Mouse (Mus musculus): ENCODE measurements at regions not wholly inside any gene's neighbourhood (a gene's known extent, or its start where the extent isn't known, plus 50 kb on each side); places are given as distances from the start of the nearest gene placed in this dataset.

GRCm38 (mm10) chr13:44132510-44132909 is 347.9 kb downstream of the Cd83 start:
- Histone ChIP-seq H3K4me1 (peaks cover 3% of the 10 kb centered on the region; the same call in 1 of the 2 replicates), H3K36me3 (ENCODE audit: poor library complexity, severe bottlenecking) (no peaks in the 10 kb centered on the region), H3K9me3 (replicated peaks) (no peaks in the 10 kb centered on the region), H3K4me3 (no peak overlapping the region), H3K27ac (no peak overlapping the region), H3K4me2 (no peak overlapping the region), H3K27me3 (no peaks in the 10 kb centered on the region), H3K9ac (no peak overlapping the region)
- ATAC-seq, result no peak
- WGBS, result 85% methylated on average over 4 of the region's 4 CpGs

- H3K4me1 ChIP-seq, result peaks cover 3% of the 10 kb centered on the region; the same call in 1 of the 2 replicates
- H3K4me3 ChIP-seq, result no peak overlapping the region
- H3K9me3 ChIP-seq (replicated peaks), result no peaks in the 10 kb centered on the region
- 73% methylated on average over 9 of the region's 9 CpGs for WGBS
- H3K9ac ChIP-seq, result no peak overlapping the region
- H3K27ac ChIP-seq, result no peak overlapping the region
- no peak overlapping the region for H3K4me2 ChIP-seq
- no peaks in the 10 kb centered on the region for H3K36me3 ChIP-seq (ENCODE audit: poor library complexity, severe bottlenecking)
- no peak for ATAC-seq
- H3K27me3 ChIP-seq, result no peaks in the 10 kb centered on the region
Measured at GRCm38 (mm10) chr13:44133436-44133835, 348.9 kb downstream of the Cd83 start.

- WGBS, result 68% methylated on average over 5 of the region's 5 CpGs
- no peak overlapping the region for H3K4me3 ChIP-seq
- no peak overlapping the region for H3K9ac ChIP-seq
- H3K9me3 ChIP-seq (replicated peaks), result peaks cover 6% of the 10 kb centered on the region; the same call in 1 of the 2 replicates
- no peak for ATAC-seq
- H3K36me3 ChIP-seq (ENCODE audit: poor library complexity, severe bottlenecking), result no peaks in the 10 kb centered on the region
- no peaks in the 10 kb centered on the region for H3K4me1 ChIP-seq
- no peaks in the 10 kb centered on the region for H3K27me3 ChIP-seq
- H3K4me2 ChIP-seq, result no peak overlapping the region
- no peak overlapping the region for H3K27ac ChIP-seq
Measured at GRCm38 (mm10) chr13:44141181-44141580, 356.6 kb downstream of the Cd83 start.

GRCm38 (mm10) chr13:44145441-44145840 is 360.9 kb downstream of the Cd83 start:
- 88% methylated on average over 4 of the region's 4 CpGs for WGBS
- H3K27ac ChIP-seq, result no peak overlapping the region
- H3K27me3 ChIP-seq, result no peaks in the 10 kb centered on the region
- no peak overlapping the region for H3K4me3 ChIP-seq
- no peaks in the 10 kb centered on the region for H3K4me1 ChIP-seq
- H3K4me2 ChIP-seq, result no peak overlapping the region
- H3K9me3 ChIP-seq (replicated peaks), result peaks cover 6% of the 10 kb centered on the region; the same call in 1 of the 2 replicates
- no peak for ATAC-seq
- H3K36me3 ChIP-seq (ENCODE audit: poor library complexity, severe bottlenecking), result no peaks in the 10 kb centered on the region
- no peak overlapping the region for H3K9ac ChIP-seq

- no peak for ATAC-seq
- H3K27me3 ChIP-seq, result no peaks in the 10 kb centered on the region
- H3K9me3 ChIP-seq (replicated peaks), result peaks cover 6% of the 10 kb centered on the region; the same call in 1 of the 2 replicates
- H3K27ac ChIP-seq, result no peak overlapping the region
- no peaks in the 10 kb centered on the region for H3K36me3 ChIP-seq (ENCODE audit: poor library complexity, severe bottlenecking)
- H3K4me3 ChIP-seq, result no peak overlapping the region
- H3K4me2 ChIP-seq, result no peak overlapping the region
- H3K9ac ChIP-seq, result no peak overlapping the region
- no peaks in the 10 kb centered on the region for H3K4me1 ChIP-seq
- WGBS, result 76% methylated on average over 5 of the region's 5 CpGs
Measured at GRCm38 (mm10) chr13:44147841-44148240, 363.3 kb downstream of the Cd83 start.

GRCm38 (mm10) chr13:44149499-44149898 is 364.9 kb downstream of the Cd83 start:
- no peaks in the 10 kb centered on the region for H3K36me3 ChIP-seq (ENCODE audit: poor library complexity, severe bottlenecking)
- H3K4me1 ChIP-seq, result no peaks in the 10 kb centered on the region
- 93% methylated on average over 3 of the region's 3 CpGs for WGBS
- no peak overlapping the region for H3K4me2 ChIP-seq
- no peak overlapping the region for H3K9ac ChIP-seq
- no peak overlapping the region for H3K4me3 ChIP-seq
- H3K27me3 ChIP-seq, result no peaks in the 10 kb centered on the region
- ATAC-seq, result no peak
- peaks cover 12% of the 10 kb centered on the region; the same call in 1 of the 2 replicates for H3K9me3 ChIP-seq (replicated peaks)
- no peak overlapping the region for H3K27ac ChIP-seq

- no peak overlapping the region for H3K9ac ChIP-seq
- no peak for ATAC-seq
- 91% methylated on average over 6 of the region's 6 CpGs for WGBS
- H3K27ac ChIP-seq, result no peak overlapping the region
- no peak overlapping the region for H3K4me3 ChIP-seq
- no peaks in the 10 kb centered on the region for H3K36me3 ChIP-seq (ENCODE audit: poor library complexity, severe bottlenecking)
- H3K27me3 ChIP-seq, result no peaks in the 10 kb centered on the region
- peaks cover 8% of the 10 kb centered on the region; the same call in 1 of the 2 replicates for H3K9me3 ChIP-seq (replicated peaks)
- H3K4me1 ChIP-seq, result no peaks in the 10 kb centered on the region
- H3K4me2 ChIP-seq, result no peak overlapping the region
Measured at GRCm38 (mm10) chr13:44151526-44151925, 367.0 kb downstream of the Cd83 start.

GRCm38 (mm10) chr13:44152806-44153613 is 368.4 kb downstream of the Cd83 start:
- Histone ChIP-seq H3K36me3 (ENCODE audit: poor library complexity, severe bottlenecking) (no peaks in the 10 kb centered on the region), H3K4me2 (no peak overlapping the region), H3K27me3 (no peaks in the 10 kb centered on the region), H3K9ac (no peak overlapping the region), H3K27ac (no peak overlapping the region), H3K4me3 (no peak overlapping the region), H3K4me1 (no peaks in the 10 kb centered on the region), H3K9me3 (replicated peaks) (peaks cover 8% of the 10 kb centered on the region; the same call in 1 of the 2 replicates)
- ATAC-seq, result no peak
- 84% methylated on average over 10 of the region's 10 CpGs for WGBS

GRCm38 (mm10) chr13:44153784-44154183 is 369.2 kb downstream of the Cd83 start:
- WGBS, result 92% methylated on average over 5 of the region's 5 CpGs
- ATAC-seq, result no peak
- Histone ChIP-seq H3K9me3 (replicated peaks) (peaks cover 8% of the 10 kb centered on the region; the same call in 1 of the 2 replicates), H3K27me3 (no peaks in the 10 kb centered on the region), H3K4me2 (no peak overlapping the region), H3K4me3 (no peak overlapping the region), H3K9ac (no peak overlapping the region), H3K27ac (no peak overlapping the region), H3K36me3 (ENCODE audit: poor library complexity, severe bottlenecking) (no peaks in the 10 kb centered on the region), H3K4me1 (no peaks in the 10 kb centered on the region)

GRCm38 (mm10) chr13:44155956-44156355 is 371.4 kb downstream of the Cd83 start:
- H3K27ac ChIP-seq, result no peak overlapping the region
- H3K4me2 ChIP-seq, result no peak overlapping the region
- H3K9me3 ChIP-seq (replicated peaks), result peaks cover 8% of the 10 kb centered on the region; the same call in 1 of the 2 replicates
- ATAC-seq, result no peak
- 87% methylated on average over 4 of the region's 4 CpGs for WGBS
- no peaks in the 10 kb centered on the region for H3K36me3 ChIP-seq (ENCODE audit: poor library complexity, severe bottlenecking)
- H3K4me3 ChIP-seq, result no peak overlapping the region
- H3K4me1 ChIP-seq, result no peaks in the 10 kb centered on the region
- H3K27me3 ChIP-seq, result no peaks in the 10 kb centered on the region
- no peak overlapping the region for H3K9ac ChIP-seq

- H3K36me3 ChIP-seq (ENCODE audit: poor library complexity, severe bottlenecking), result no peaks in the 10 kb centered on the region
- H3K9me3 ChIP-seq (replicated peaks), result peaks cover 8% of the 10 kb centered on the region; the same call in 1 of the 2 replicates
- H3K4me1 ChIP-seq, result no peaks in the 10 kb centered on the region
- H3K4me3 ChIP-seq, result no peak overlapping the region
- WGBS, result 82% methylated on average over 3 of the region's 3 CpGs
- H3K27ac ChIP-seq, result no peak overlapping the region
- no peak overlapping the region for H3K4me2 ChIP-seq
- no peaks in the 10 kb centered on the region for H3K27me3 ChIP-seq
- no peak for ATAC-seq
- no peak overlapping the region for H3K9ac ChIP-seq
Measured at GRCm38 (mm10) chr13:44156546-44156945, 372.0 kb downstream of the Cd83 start.

GRCm38 (mm10) chr13:44157236-44157635 is 372.7 kb downstream of the Cd83 start:
- 79% methylated on average over 4 of the region's 4 CpGs for WGBS
- no peak overlapping the region for H3K4me2 ChIP-seq
- H3K27me3 ChIP-seq, result no peaks in the 10 kb centered on the region
- H3K4me1 ChIP-seq, result no peaks in the 10 kb centered on the region
- ATAC-seq, result no peak
- H3K36me3 ChIP-seq (ENCODE audit: poor library complexity, severe bottlenecking), result no peaks in the 10 kb centered on the region
- peaks cover 8% of the 10 kb centered on the region; the same call in 1 of the 2 replicates for H3K9me3 ChIP-seq (replicated peaks)
- no peak overlapping the region for H3K27ac ChIP-seq
- no peak overlapping the region for H3K9ac ChIP-seq
- no peak overlapping the region for H3K4me3 ChIP-seq
